Mouse (Mus musculus) myocyte (in vitro differentiated cells): ENCODE measurements at regions not wholly inside any gene's neighbourhood (a gene's known extent, or its start where the extent isn't known, plus 50 kb on each side); places are given as distances from the start of the nearest gene placed in this dataset.

Experiments used
- H3K27me3 ChIP-seq: one replicate; pipeline ENCODE4 v1.6.1; 2011; ENCODE audit not compliant: control insufficient read depth, insufficient read depth, insufficient read length
- H3K36me3 ChIP-seq: one replicate; pipeline ENCODE4 v1.6.1; 2011; ENCODE audit not compliant: control insufficient read depth, insufficient read depth
- H3K4me2 ChIP-seq: one replicate; pipeline ENCODE4 v1.6.1; 2011; ENCODE audit warnings: low read depth, control low read depth
- H3K4me3 ChIP-seq: one replicate; pipeline ENCODE4 v1.5.1; 2011; ENCODE audit warnings: mild to moderate bottlenecking, control low read depth, moderate library complexity
- H3K79me2 ChIP-seq: one replicate; pipeline ENCODE4 v1.6.1; 2011; ENCODE audit not compliant: control insufficient read depth, insufficient read depth
- H3ac ChIP-seq: one replicate; pipeline ENCODE4 v1.6.1; 2011; ENCODE audit not compliant: control insufficient read depth, insufficient read length
- CEBPB ChIP-seq: IDR thresholded peaks from 2 replicates; pipeline ENCODE4 v1.6.1; 2011; ENCODE audit warnings: mild to moderate bottlenecking, moderate library complexity; ENCODE audit not compliant: poor library complexity, insufficient read depth, severe bottlenecking
- E2F4 ChIP-seq: IDR thresholded peaks from one replicate; pipeline ENCODE4 v1.6.1; 2011; ENCODE audit warnings: mild to moderate bottlenecking, control low read depth, moderate library complexity; ENCODE audit not compliant: insufficient read depth
- MAX ChIP-seq: IDR thresholded peaks from one replicate; pipeline ENCODE4 v1.6.1; 2011; ENCODE audit warnings: low read depth, mild to moderate bottlenecking, control low read depth
- MYOD1 ChIP-seq, 3 experiments: IDR thresholded peaks; one replicate each; pipeline ENCODE4 v1.6.1; 2011; ENCODE audit warnings: control low read depth in 2 of 3, low read depth in 2 of 3, mild to moderate bottlenecking in 2 of 3, moderate library complexity in 1 of 3; ENCODE audit not compliant: insufficient read length in 2 of 3, control insufficient read depth in 1 of 3
- MYOG ChIP-seq, 3 experiments: IDR thresholded peaks; one replicate each; pipeline ENCODE4 v1.6.1; 2011; ENCODE audit warnings: control low read depth in 2 of 3, low read depth in 2 of 3, mild to moderate bottlenecking in 2 of 3; ENCODE audit not compliant: insufficient read length in 2 of 3, control insufficient read depth in 1 of 3, insufficient read depth in 1 of 3
- POLR2A ChIP-seq: IDR thresholded peaks from one replicate; pipeline ENCODE4 v1.6.1; 2011; ENCODE audit warnings: low read depth, mild to moderate bottlenecking, control low read depth, moderate library complexity; ENCODE audit not compliant: insufficient read length
- POLR2AphosphoS2 ChIP-seq: IDR thresholded peaks from one replicate; pipeline ENCODE4 v1.6.1; 2011; ENCODE audit warnings: low read depth, control low read depth; ENCODE audit not compliant: insufficient read length
- REST ChIP-seq: IDR thresholded peaks from one replicate; pipeline ENCODE4 v1.6.1; 2011; ENCODE audit warnings: mild to moderate bottlenecking, control low read depth, moderate library complexity; ENCODE audit not compliant: insufficient read depth, insufficient read length
- SRF ChIP-seq: IDR thresholded peaks from one replicate; pipeline ENCODE4 v1.6.1; 2011; ENCODE audit warnings: low read depth; ENCODE audit not compliant: control insufficient read depth, insufficient read length
- TCF12 ChIP-seq: IDR thresholded peaks from one replicate; pipeline ENCODE4 v1.6.1; 2011; ENCODE audit warnings: mild to moderate bottlenecking, control low read depth; ENCODE audit not compliant: poor library complexity, insufficient read depth, severe bottlenecking
- TCF3 ChIP-seq: IDR thresholded peaks from one replicate; pipeline ENCODE4 v1.6.1; 2011; ENCODE audit warnings: low read depth, control low read depth; ENCODE audit not compliant: insufficient read length
- USF1 ChIP-seq: IDR thresholded peaks from one replicate; pipeline ENCODE4 v1.6.1; 2011; ENCODE audit warnings: low read depth, mild to moderate bottlenecking, control low read depth, moderate library complexity

- TF ChIP-seq TCF12 (no peak), E2F4 (no peak)
- no peaks in the 10 kb centered on the region for H3K79me2 ChIP-seq
- no peaks in the 10 kb centered on the region for H3K36me3 ChIP-seq
- peak overlapping the region; percentile 10 for H3K4me2 ChIP-seq
- H3K4me3 ChIP-seq: no peak overlapping the region
- no peaks in the 10 kb centered on the region for H3K27me3 ChIP-seq
- no peak overlapping the region for H3ac ChIP-seq
Observed at GRCm38 (mm10) chr9:61668157-61668697, 246.1 kb downstream of the Rplp1 start.

DNA sequence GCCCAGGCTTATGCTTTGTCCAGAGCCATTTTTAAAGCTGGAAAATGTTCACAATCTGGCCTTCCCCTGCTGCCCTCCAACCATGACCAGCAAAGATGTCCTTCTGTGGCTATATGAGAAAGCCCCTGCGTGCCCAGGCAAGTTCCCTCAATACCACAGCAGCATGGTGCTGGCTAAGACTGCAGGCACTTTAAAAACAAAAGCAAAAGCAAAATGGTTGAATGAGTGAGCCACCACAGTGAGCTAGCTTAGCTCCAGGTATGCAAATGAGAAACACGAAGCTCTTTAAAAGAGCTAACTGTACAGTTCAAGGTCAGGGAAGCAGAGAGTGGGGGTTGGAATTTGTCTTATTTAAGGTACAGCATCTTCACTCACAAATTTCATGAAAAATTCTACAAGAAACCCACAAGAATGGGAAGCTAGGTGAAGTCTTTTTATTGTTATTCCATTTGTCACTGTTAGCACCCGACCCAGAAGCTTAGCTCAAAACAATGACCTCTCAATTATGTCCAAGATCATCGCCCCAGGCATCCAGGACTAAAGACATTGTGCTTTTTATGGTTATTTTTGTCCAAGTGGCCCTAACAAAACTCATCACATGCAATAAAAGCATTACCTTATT, 246.8 kb downstream of the Rplp1 start:
- Histone ChIP-seq H3K27me3 (no peaks in the 10 kb centered on the region), H3ac (no peak overlapping the region), H3K4me3 (no peak overlapping the region), H3K36me3 (no peaks in the 10 kb centered on the region), H3K79me2 (no peaks in the 10 kb centered on the region), H3K4me2 (no peak overlapping the region)
- TF ChIP-seq E2F4: no peak
- no peak for TF ChIP-seq TCF12
- no peak for TF ChIP-seq USF1
- TF ChIP-seq TCF3: no peak

DNA sequence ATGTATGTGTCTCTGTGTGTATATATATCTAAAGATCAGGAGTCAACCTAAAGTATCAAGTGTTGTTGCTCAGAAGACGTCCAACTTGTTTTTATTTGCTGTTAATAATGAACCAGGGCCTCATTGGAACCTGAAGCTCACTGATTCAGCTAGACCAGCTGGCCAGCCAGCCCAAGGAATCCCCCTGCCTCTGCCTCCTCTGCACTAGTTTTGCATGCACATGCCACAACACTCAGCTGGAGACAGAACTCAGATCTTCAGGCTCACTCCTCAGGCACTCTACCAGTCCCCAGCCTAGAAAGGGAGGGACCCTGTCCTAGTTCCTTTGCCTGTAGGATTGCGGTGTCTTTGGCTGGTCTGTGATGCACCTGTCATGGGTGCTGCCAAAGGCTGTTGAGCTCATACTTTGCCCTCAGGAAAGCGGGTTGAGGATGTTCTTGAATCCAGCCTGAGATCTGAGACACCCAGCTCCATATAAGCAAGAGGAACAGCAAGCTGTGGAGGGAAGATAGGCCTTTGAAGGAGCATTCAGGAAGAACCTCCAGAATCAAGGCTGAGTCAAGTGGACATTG, 247.5 kb downstream of the Rplp1 start:
- H3K4me2 ChIP-seq: no peak overlapping the region
- no peaks in the 10 kb centered on the region for H3K27me3 ChIP-seq
- peak in 1 of 3 experiments; percentile 54 for TF ChIP-seq MYOD1 (IDR thresholded peaks at IDR 0.05; ENCODE audit: control insufficient read depth in 1 of 3, insufficient read length in 2 of 3, low read depth in 2 of 3)
- no peak for TF ChIP-seq E2F4
- H3K79me2 ChIP-seq: no peaks in the 10 kb centered on the region
- H3K4me3 ChIP-seq: no peak overlapping the region
- H3K36me3 ChIP-seq: no peaks in the 10 kb centered on the region
- no peak overlapping the region for H3ac ChIP-seq

GRCm38 (mm10) chr9:61666118-61666517, 248.2 kb downstream of the Rplp1 start:
- Histone ChIP-seq H3K4me3 (no peak overlapping the region), H3K4me2 (no peak overlapping the region), H3K36me3 (no peaks in the 10 kb centered on the region), H3ac (no peak overlapping the region), H3K27me3 (no peaks in the 10 kb centered on the region), H3K79me2 (no peaks in the 10 kb centered on the region)
- TF ChIP-seq SRF (no peak), POLR2A (no peak), MYOD1 (IDR thresholded peaks at IDR 0.05; ENCODE audit: control insufficient read depth in 1 of 3, insufficient read length in 2 of 3, low read depth in 2 of 3) (no peak), E2F4 (no peak), TCF12 (no peak), MYOG (IDR thresholded peaks at IDR 0.05; ENCODE audit: control insufficient read depth in 1 of 3, insufficient read depth in 1 of 3, insufficient read length in 2 of 3, low read depth in 2 of 3) (no peak), USF1 (no peak), CEBPB (no peak), REST (no peak), POLR2AphosphoS2 (no peak), MAX (no peak), TCF3 (no peak)

DNA sequence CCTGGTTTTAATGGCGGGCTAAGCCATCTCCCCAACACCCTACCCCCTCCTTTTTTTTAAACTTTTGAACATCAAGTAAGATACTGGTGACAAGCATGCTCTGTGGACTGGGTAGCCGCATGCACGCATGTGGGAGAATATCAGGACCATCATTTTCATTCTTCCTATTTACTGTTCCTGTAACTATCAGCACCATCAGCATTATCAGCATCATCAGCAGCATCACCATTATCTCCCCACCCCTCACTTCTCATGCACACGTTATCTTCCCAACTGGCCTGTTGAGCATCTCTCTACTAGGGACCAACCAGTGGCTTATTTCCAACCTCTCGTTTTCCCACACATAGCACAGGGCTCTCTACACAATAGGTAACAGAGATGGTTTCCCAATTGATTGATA, 249.1 kb downstream of the Rplp1 start:
- H3K79me2 ChIP-seq: no peaks in the 10 kb centered on the region
- TF ChIP-seq MYOD1 (IDR thresholded peaks at IDR 0.05; ENCODE audit: control insufficient read depth in 1 of 3, insufficient read length in 2 of 3, low read depth in 2 of 3): no peak
- no peak for TF ChIP-seq REST
- no peak for TF ChIP-seq USF1
- no peak for TF ChIP-seq E2F4
- no peak for TF ChIP-seq POLR2AphosphoS2
- TF ChIP-seq POLR2A: no peak
- TF ChIP-seq CEBPB: no peak
- TF ChIP-seq MAX: no peak
- TF ChIP-seq TCF3: no peak
- no peak for TF ChIP-seq MYOG (IDR thresholded peaks at IDR 0.05; ENCODE audit: control insufficient read depth in 1 of 3, insufficient read depth in 1 of 3, insufficient read length in 2 of 3, low read depth in 2 of 3)
- no peak for TF ChIP-seq SRF
- no peak overlapping the region for H3K4me3 ChIP-seq
- H3K27me3 ChIP-seq: no peaks in the 10 kb centered on the region
- H3ac ChIP-seq: no peak overlapping the region
- no peak overlapping the region for H3K4me2 ChIP-seq
- no peaks in the 10 kb centered on the region for H3K36me3 ChIP-seq
